Mouse (Mus musculus) lung, postnatal 10 days (tissue): ENCODE measurements at regions not wholly inside any gene's neighbourhood (a gene's known extent, or its start where the extent isn't known, plus 50 kb on each side); places are given as distances from the start of the nearest gene placed in this dataset.
A peak's percentile ranks its signal among the peaks of the same experiment; 100 is the strongest.

Experiments used
- DNase-seq: peaks from one replicate; pipeline ENCODE4 v3.0.0; 2021

DNA sequence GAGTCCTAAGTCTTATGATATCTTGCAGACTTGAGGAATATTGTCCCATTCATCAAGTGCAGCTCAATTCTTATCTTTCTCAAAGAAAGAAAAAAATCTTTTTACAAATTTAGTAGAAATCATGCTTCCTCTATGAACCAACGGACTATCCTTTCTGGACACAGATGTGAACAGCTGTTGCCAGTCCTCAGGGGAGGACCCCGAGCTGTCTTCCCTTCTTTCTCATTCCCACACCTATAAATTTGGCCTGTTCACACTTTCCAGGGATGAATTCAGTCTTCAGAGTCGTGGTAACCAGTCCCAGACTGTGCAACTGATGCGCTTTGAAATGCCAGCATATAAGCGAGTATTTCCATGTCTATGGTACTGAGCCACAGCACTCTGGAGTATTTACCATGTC, 214.2 kb upstream of the Pde3a start:
- no peak for DNase-seq

- DNase-seq: peak; percentile 28
Observed at GRCm38 (mm10) chr6:141041358-141041757, 207.7 kb upstream of the Pde3a start.

- DNase-seq: peak; percentile 69
Observed at GRCm38 (mm10) chr6:141041781-141042625, 207.1 kb upstream of the Pde3a start.

DNA sequence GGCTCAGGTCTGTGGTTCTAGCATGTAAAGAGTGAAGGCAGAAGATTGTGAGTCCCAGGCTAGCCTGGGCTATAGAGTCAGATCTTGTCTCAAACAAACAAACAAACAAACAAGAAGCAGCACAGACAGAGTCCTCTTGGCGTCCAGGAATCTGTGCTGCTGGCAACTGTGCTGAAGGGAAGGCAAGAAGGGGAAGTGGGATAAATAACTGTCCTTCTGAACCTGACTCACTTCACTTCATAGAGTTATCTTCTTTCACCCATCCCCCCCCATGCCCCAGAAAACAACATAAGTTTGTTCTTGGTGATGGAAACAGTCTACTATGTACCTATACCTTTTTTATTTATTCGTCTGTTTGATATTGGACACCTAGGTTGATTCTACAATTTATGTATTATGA, 200.8 kb upstream of the Pde3a start:
- DNase-seq: no peak

GRCm38 (mm10) chr6:141050038-141050684, 198.9 kb upstream of the Pde3a start:
- DNase-seq: peak; percentile 33

DNA sequence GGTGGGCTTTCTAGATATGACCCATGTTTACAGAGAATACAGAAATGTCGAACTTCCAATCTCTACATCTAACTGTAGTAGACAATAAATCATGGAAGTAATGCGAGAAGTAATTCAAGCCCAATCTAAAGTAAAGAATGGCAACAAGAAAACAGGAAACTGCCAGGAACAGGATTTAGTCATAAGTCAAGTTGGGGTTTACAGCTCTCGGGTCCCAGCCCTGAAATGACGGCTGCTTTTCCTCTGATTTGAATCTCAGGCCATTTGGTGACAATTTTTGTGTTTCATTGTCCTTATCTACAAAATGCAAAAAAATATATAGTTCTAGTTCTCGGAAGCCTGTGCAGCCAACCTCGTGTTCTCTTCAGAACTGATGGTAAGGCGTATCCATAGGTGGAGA, 195.0 kb upstream of the Pde3a start:
- DNase-seq: no peak

DNA sequence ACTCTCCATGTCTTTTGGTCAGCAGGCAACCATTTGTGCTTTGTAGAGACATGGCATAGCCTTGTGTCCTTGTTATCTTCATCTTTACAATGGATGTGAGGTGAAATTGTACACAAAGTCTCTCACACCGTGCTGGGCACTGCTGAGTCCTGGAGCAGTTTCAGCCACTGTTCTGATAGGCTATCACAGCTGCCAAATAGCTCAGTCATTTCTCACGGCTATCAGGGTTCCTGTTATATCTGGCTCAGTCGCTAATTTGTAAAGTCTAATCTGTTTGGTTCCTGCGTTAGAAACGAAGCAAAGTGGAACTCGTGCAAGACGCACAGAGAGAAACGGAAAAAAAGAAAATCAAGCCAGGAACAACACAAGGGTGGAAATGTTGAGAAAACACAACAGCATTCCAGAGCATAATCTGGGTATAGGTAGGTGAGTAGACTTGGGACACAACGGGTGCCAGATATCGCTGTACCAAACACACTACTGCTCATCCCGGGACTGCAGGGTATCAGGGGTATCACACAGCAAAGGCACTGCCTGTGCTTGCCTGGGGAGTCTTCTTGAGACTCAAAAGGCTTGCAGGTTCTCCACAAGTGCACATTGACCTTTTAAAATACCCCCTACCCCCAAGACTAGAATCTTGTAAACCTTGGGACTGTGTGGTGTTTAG, 189.7 kb upstream of the Pde3a start:
- DNase-seq: no peak

DNA sequence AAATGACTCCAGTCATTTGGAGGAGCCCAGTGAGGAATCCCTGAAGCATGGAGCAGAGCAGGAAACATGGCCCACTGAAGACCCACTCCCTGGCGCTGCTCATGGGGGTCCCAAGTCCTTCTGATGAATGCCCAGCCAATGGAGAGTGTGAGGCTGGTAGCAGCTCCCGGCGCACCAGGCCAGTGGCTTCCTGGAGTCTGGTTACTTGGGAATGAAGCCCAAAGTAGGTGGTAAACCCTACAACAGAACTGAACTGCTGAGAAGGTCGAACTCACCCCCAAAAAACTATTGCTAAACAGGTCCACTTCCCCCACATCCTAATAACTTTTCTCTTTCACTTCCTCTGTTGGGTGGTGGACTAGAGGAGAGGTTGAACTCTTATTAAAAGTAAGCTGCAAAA, 183.3 kb upstream of the Pde3a start:
- DNase-seq: no peak

DNA sequence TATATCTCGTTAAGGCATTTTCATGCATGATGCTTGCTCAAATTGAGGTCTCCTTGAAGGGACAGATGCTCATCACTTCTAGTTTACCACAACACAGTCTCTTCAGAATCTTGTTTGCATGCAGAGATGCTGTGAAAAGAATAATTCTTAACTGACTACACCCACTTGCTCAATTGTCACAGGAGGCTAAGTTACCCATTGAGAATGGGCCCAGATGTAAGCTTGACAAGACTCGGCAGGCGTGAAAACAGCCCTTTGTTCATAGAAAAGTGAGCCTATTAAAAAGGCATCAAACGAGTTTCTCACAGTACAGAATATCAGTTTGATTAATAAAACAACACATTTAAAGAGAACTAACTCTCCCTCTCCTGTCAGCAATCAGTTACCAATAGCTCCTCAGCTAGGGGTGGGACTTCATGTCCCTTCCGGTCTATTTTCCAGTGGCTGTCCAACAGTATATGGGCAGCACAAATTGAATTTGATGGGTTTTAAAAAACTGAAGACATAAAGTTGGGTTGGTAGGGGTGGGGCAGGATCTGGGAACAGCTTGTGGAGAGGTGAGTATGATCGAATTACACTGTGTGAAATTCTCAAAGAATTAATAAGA, 180.1 kb upstream of the Pde3a start:
- DNase-seq: no peak

DNA sequence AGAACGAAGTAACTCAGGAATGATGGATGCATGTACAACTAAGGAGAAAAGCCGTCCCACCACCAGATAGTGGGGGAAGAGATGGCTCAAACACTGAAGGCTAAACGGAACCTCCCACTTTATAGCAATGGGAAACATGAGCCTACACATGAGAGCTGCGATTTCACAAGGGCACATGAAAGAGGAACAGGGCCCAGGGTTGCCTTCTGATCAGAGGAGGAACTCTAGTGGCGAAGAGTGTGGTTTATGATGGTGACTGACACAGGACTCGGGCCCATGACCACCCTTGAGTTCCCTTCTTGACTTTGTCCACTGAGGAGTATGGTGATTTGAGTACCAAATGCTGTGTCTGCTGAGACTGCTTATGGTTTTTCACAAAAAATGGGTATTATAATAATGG, 179.2 kb upstream of the Pde3a start:
- no peak for DNase-seq

DNA sequence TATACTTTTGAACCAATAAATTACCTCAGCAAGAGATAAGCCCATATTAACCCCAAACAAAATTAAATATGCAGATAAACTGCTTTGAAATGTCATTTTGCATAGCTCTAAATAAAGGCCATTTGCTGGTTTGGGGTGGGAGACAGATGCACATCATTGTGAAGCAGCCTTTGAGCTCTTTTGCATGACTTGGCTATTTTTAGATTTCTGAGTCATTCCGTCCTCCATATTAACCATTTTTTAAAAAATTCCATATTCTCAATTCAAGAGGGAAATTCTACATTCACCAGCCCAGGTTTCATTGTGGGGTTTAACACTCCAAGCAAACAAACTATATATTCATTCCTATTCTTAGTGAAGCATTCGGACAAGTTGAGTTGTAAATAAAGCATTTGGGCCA, 177.6 kb upstream of the Pde3a start:
- DNase-seq: no peak

- peak; percentile 49 for DNase-seq
Observed at GRCm38 (mm10) chr6:141091076-141091780, 157.8 kb upstream of the Pde3a start.

- no peak for DNase-seq
Observed at GRCm38 (mm10) chr6:141091781-141092140, 157.3 kb upstream of the Pde3a start.

DNA sequence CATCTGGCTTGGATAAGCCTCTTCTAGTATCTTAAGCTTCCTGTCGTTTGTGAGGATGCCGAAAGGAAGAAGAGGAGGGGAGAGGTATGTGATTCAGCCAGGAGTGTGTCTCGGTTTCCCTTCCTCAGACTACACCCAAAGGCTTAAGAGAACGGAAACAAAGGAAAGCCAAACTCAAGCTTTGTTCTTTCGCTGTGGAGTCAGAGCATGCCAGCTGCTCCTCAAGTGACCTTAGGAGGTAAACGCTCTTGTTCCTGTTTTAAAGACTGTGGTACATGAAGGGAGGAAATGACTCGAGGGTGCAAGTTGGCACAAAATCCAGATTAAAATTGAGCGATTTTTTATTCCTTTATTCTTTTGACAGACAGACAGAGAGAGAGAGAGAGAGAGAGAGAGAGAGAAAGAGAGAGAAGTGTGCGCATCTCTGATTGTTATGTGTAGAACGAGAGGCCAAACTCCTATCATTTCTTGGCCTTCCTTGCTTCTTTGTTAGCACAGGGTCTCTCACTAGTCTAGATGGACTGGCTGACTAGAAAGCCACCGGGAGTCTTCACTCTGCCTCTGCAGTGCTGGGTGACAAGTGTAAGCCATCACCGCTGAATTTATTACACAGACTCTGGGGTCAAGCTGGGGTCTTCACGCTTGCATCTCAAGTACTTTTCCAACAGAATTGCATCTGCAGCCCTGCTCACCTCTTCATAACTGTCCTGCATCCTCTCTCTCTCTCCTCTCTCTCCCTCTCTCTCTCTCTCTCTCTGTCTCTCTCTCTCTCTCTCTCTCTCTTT, 151.5 kb upstream of the Pde3a start:
- DNase-seq: peak; percentile 57

DNA sequence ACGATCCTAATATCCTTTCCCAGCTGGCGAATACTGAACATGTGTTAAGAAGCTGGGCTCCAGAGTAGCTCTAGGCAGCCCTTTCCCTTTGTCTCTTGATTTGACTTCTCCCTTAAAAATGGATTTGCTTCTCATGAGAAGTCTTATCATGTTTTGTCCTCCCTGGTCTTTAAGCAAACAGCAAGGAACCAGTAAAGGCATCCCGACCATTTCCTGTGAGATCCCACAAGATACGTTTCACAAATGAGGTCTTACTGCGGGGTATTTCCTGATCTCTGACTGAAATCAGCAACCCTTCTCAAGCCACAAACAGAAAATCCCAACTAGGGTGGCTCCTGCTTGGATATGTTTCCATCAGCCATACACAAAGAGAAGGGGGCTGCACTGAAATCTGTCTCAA, 130.8 kb upstream of the Pde3a start:
- no peak for DNase-seq

- no peak for DNase-seq
Observed at GRCm38 (mm10) chr6:141126614-141127396, 122.3 kb upstream of the Pde3a start.

GRCm38 (mm10) chr6:141129596-141129995, 119.5 kb upstream of the Pde3a start:
- no peak for DNase-seq

- DNase-seq: no peak
Observed at GRCm38 (mm10) chr6:141134176-141134575, 114.9 kb upstream of the Pde3a start.

- no peak for DNase-seq
Observed at GRCm38 (mm10) chr6:141136664-141137375, 112.2 kb upstream of the Pde3a start.

DNA sequence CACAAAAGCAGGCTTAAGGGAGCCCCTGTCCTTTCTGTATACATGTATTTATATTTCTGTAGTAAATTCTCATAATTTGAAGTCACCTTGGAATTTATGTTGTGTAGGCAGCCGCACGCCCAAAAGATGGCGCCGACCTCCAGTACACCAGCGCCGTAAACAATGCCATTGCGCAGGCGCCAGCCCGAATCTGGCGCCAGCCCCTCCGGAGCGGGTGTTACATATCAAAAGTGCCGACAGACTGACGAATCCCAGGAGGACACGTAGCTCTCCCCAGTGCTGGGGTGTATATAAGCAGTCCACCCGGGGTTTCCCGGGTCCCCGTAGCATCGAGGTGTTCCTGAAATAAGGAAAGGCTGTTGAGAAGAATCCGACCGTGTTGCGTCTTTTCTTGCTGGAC, 108.1 kb upstream of the Pde3a start:
- DNase-seq: no peak
